Mouse (Mus musculus) embryonic facial prominence, embryonic 15.5 days (tissue): ENCODE data around the gene Rabgap1l. TPM values are rescaled to one million over a fixed set of nuclear protein-coding genes. Genes with fewer than 3 reads are reported as not detected.

Experiments used
- ATAC-seq: fragments of 200-750 bp; cut with Nextera tagmentation; 2 replicates; pipeline ENCODE4 v1.8.0; 2017; ENCODE audit warnings: low read depth, moderate TSS enrichment; ENCODE audit not compliant: insufficient number of reproducible peaks, low FRiP score, low TSS enrichment
- H3K27ac ChIP-seq: fragments of 300-500 bp; sonication (generic); replicated peaks from 2 replicates; pipeline ENCODE4 v1.5.1; 2015; ENCODE audit warnings: mild to moderate bottlenecking, inconsistent platforms
- H3K27me3 ChIP-seq: fragments of 300-500 bp; sonication (generic); 2 replicates; pipeline ENCODE4 v1.6.1; 2015; ENCODE audit warnings: inconsistent platforms
- H3K36me3 ChIP-seq: fragments of 300-500 bp; sonication (generic); 2 replicates; pipeline ENCODE4 v1.6.1; 2015; ENCODE audit warnings: mild to moderate bottlenecking, inconsistent platforms
- H3K4me1 ChIP-seq: fragments of 300-500 bp; sonication (generic); 2 replicates; pipeline ENCODE4 v1.6.1; 2015; ENCODE audit warnings: inconsistent platforms
- H3K4me2 ChIP-seq: fragments of 300-500 bp; sonication (generic); replicated peaks from 2 replicates; pipeline ENCODE4 v1.6.1; 2015; ENCODE audit warnings: mild to moderate bottlenecking, inconsistent platforms
- H3K4me3 ChIP-seq: fragments of 300-500 bp; sonication (generic); replicated peaks from 2 replicates; pipeline ENCODE4 v1.5.1; 2015; ENCODE audit warnings: mild to moderate bottlenecking, inconsistent platforms
- H3K9ac ChIP-seq: fragments of 300-500 bp; sonication (generic); 2 replicates; pipeline ENCODE4 v1.6.1; 2015; ENCODE audit warnings: inconsistent platforms
- H3K9me3 ChIP-seq: fragments of 300-500 bp; sonication (generic); replicated peaks from 2 replicates; pipeline ENCODE4 v1.6.1; 2016; ENCODE audit warnings: inconsistent platforms
- WGBS: fragments of 180-500 bp; shearing (Covaris S2); methylation state at CpG from one replicate; pipeline ENCODE4 v1.1.7; 2015; 5-methylcytosine and 5-hydroxymethylcytosine counted together
- polyA plus RNA-seq: library from polyadenylated mRNA; unstranded; fragments of >200 nt; fragmentation: Nextera tagmentation; extraction: Ambion mirVana; gene quantifications from 2 replicates; pipeline ENCODE4 v1.2.1, GENCODE M21; 2015

The Rabgap1l gene
- polyA plus RNA-seq, 1 experiment from 2014 or later: 20.7 TPM

GRCm38 (mm10) chr1:160691196-160691590, 101.8 kb downstream of the Rabgap1l start:
- Histone ChIP-seq H3K27me3 (no peaks in the 10 kb centered on the region), H3K27ac (no peak overlapping the region), H3K9me3 (no peaks in the 10 kb centered on the region), H3K4me3 (no peak overlapping the region), H3K4me2 (no peak overlapping the region), H3K36me3 (no peaks in the 10 kb centered on the region), H3K4me1 (peaks cover 6% of the 10 kb centered on the region), H3K9ac (no peak overlapping the region)
- no peak for ATAC-seq
- WGBS: 82% methylated on average over 1 of the region's 1 CpGs

GRCm38 (mm10) chr1:160690516-160691195, 102.4 kb downstream of the Rabgap1l start:
- no peaks in the 10 kb centered on the region for H3K9me3 ChIP-seq
- ATAC-seq: no peak
- peaks cover 6% of the 10 kb centered on the region for H3K4me1 ChIP-seq
- H3K9ac ChIP-seq: no peak overlapping the region
- no peak overlapping the region for H3K4me3 ChIP-seq
- WGBS: 84% methylated on average over 7 of the region's 7 CpGs
- H3K27me3 ChIP-seq: no peaks in the 10 kb centered on the region
- H3K27ac ChIP-seq: no peak overlapping the region
- H3K36me3 ChIP-seq: no peaks in the 10 kb centered on the region
- no peak overlapping the region for H3K4me2 ChIP-seq

GRCm38 (mm10) chr1:160689511-160689910, 103.5 kb downstream of the Rabgap1l start:
- Histone ChIP-seq H3K4me3 (no peak overlapping the region), H3K9ac (no peak overlapping the region), H3K27ac (no peak overlapping the region), H3K27me3 (no peaks in the 10 kb centered on the region), H3K36me3 (no peaks in the 10 kb centered on the region), H3K4me2 (no peak overlapping the region), H3K4me1 (peaks cover 6% of the 10 kb centered on the region), H3K9me3 (no peaks in the 10 kb centered on the region)
- no peak for ATAC-seq

GRCm38 (mm10) chr1:160684251-160684650, 108.8 kb downstream of the Rabgap1l start:
- H3K27me3 ChIP-seq: no peaks in the 10 kb centered on the region
- no peak overlapping the region for H3K4me2 ChIP-seq
- no peaks in the 10 kb centered on the region for H3K4me1 ChIP-seq
- no peak overlapping the region for H3K9ac ChIP-seq
- no peak overlapping the region for H3K4me3 ChIP-seq
- 94% methylated on average over 2 of the region's 2 CpGs for WGBS
- no peak for ATAC-seq
- H3K9me3 ChIP-seq: no peaks in the 10 kb centered on the region
- H3K36me3 ChIP-seq: no peaks in the 10 kb centered on the region
- H3K27ac ChIP-seq: no peak overlapping the region

GRCm38 (mm10) chr1:160681398-160682050, 111.5 kb downstream of the Rabgap1l start:
- no peaks in the 10 kb centered on the region for H3K36me3 ChIP-seq
- no peak overlapping the region for H3K4me3 ChIP-seq
- no peak overlapping the region for H3K9ac ChIP-seq
- 89% methylated on average over 3 of the region's 3 CpGs for WGBS
- ATAC-seq: no peak
- H3K27ac ChIP-seq: no peak overlapping the region
- H3K27me3 ChIP-seq: no peaks in the 10 kb centered on the region
- H3K4me1 ChIP-seq: no peaks in the 10 kb centered on the region
- H3K9me3 ChIP-seq: no peaks in the 10 kb centered on the region
- no peak overlapping the region for H3K4me2 ChIP-seq

GRCm38 (mm10) chr1:160674763-160675162, 118.2 kb downstream of the Rabgap1l start:
- H3K4me3 ChIP-seq: no peak overlapping the region
- H3K4me2 ChIP-seq: no peak overlapping the region
- WGBS: 67% methylated on average over 2 of the region's 2 CpGs

GRCm38 (mm10) chr1:160672088-160672814, 120.8 kb downstream of the Rabgap1l start:
- Histone ChIP-seq H3K36me3 (no peaks in the 10 kb centered on the region), H3K4me3 (no peak overlapping the region), H3K9ac (no peak overlapping the region), H3K9me3 (no peaks in the 10 kb centered on the region), H3K27me3 (no peaks in the 10 kb centered on the region), H3K4me1 (no peaks in the 10 kb centered on the region), H3K27ac (peak overlapping the region; percentile 48; the same call in 1 of the 2 replicates), H3K4me2 (no peak overlapping the region)
- no peak for ATAC-seq
- 46% methylated on average over 3 of the region's 3 CpGs for WGBS

More at GRCm38 (mm10) chr1:160674763-160675162, 118.2 kb downstream of the Rabgap1l start:
- Histone ChIP-seq H3K9ac (no peak overlapping the region), H3K27ac (no peak overlapping the region), H3K9me3 (no peaks in the 10 kb centered on the region), H3K36me3 (no peaks in the 10 kb centered on the region), H3K4me1 (no peaks in the 10 kb centered on the region), H3K27me3 (no peaks in the 10 kb centered on the region)
- ATAC-seq: no peak

- no peaks in the 10 kb centered on the region for H3K9me3 ChIP-seq
- no peak for ATAC-seq
- WGBS: 34% methylated on average over 2 of the region's 2 CpGs
- no peaks in the 10 kb centered on the region for H3K36me3 ChIP-seq
- H3K4me1 ChIP-seq: no peaks in the 10 kb centered on the region
- no peak overlapping the region for H3K9ac ChIP-seq
- no peak overlapping the region for H3K27ac ChIP-seq
- H3K4me2 ChIP-seq: no peak overlapping the region
- H3K27me3 ChIP-seq: no peaks in the 10 kb centered on the region
- no peak overlapping the region for H3K4me3 ChIP-seq
These were observed 137.1 kb downstream of the Rabgap1l start for GRCm38 (mm10) chr1:160655806-160656470.

- no peaks in the 10 kb centered on the region for H3K27me3 ChIP-seq
- H3K9ac ChIP-seq: no peak overlapping the region
- no peaks in the 10 kb centered on the region for H3K36me3 ChIP-seq
- no peak overlapping the region for H3K4me2 ChIP-seq
- no peak overlapping the region for H3K27ac ChIP-seq
- H3K9me3 ChIP-seq: no peaks in the 10 kb centered on the region
- no peak overlapping the region for H3K4me3 ChIP-seq
- H3K4me1 ChIP-seq: no peaks in the 10 kb centered on the region
- 32% methylated on average over 3 of the region's 3 CpGs for WGBS
- ATAC-seq: no peak
These were observed 141.3 kb downstream of the Rabgap1l start for GRCm38 (mm10) chr1:160651691-160652090.

GRCm38 (mm10) chr1:160645416-160645815, 147.6 kb downstream of the Rabgap1l start:
- Histone ChIP-seq H3K9ac (no peak overlapping the region), H3K9me3 (no peaks in the 10 kb centered on the region), H3K36me3 (no peaks in the 10 kb centered on the region), H3K27me3 (no peaks in the 10 kb centered on the region), H3K4me2 (no peak overlapping the region), H3K4me1 (no peaks in the 10 kb centered on the region), H3K4me3 (no peak overlapping the region), H3K27ac (no peak overlapping the region)
- ATAC-seq: no peak
- 86% methylated on average over 3 of the region's 3 CpGs for WGBS
